Mouse (Mus musculus) thymus, adult 2 months (tissue): ENCODE data around the gene Ccnh. TPM values are rescaled to one million over a fixed set of nuclear protein-coding genes. Genes with fewer than 3 reads are reported as not detected.
"Not testable (repeated sequence)": the region's sequence is repeated elsewhere in the genome, so short reads cannot be mapped to it uniquely, and the experiment has no call there.

ENCODE experiments used
- DNase-seq: peaks from one replicate; pipeline ENCODE4 v3.0.0; 2021
- H3K27ac ChIP-seq: fragments of 200-500 bp; 2 replicates; pipeline ENCODE4 v1.5.1; 2012; ENCODE audit warnings: low read length, control low read depth; ENCODE audit not compliant: control insufficient read depth, insufficient read depth
- H3K27me3 ChIP-seq: fragments of 200-500 bp; 2 replicates; pipeline ENCODE4 v1.6.1; 2012; ENCODE audit warnings: mild to moderate bottlenecking, low read length, moderate library complexity, mixed read lengths; ENCODE audit not compliant: control insufficient read depth, insufficient read depth
- H3K36me3 ChIP-seq: fragments of 200-500 bp; 2 replicates; pipeline ENCODE4 v1.6.1; 2012; ENCODE audit warnings: mild to moderate bottlenecking, low read length, moderate library complexity; ENCODE audit not compliant: control insufficient read depth, insufficient read depth
- H3K4me1 ChIP-seq: fragments of 200-500 bp; replicated peaks from 2 replicates; pipeline ENCODE4 v1.6.1; 2012; ENCODE audit warnings: low read length; ENCODE audit not compliant: control insufficient read depth, insufficient read depth
- H3K4me3 ChIP-seq: fragments of 200-500 bp; 2 replicates; pipeline ENCODE4 v1.5.1; 2012; ENCODE audit warnings: mild to moderate bottlenecking, low read length, control low read depth, moderate library complexity; ENCODE audit not compliant: control insufficient read depth, insufficient read depth
- CTCF ChIP-seq: fragments of 200-500 bp; IDR thresholded peaks from 2 replicates; pipeline ENCODE4 v1.5.1; 2012; ENCODE audit warnings: mild to moderate bottlenecking, control low read depth, low read length, moderate library complexity, borderline replicate concordance; ENCODE audit not compliant: control insufficient read depth, poor library complexity, insufficient read depth; ENCODE audit errors: extremely low read depth
- POLR2A ChIP-seq: fragments of 200-500 bp; IDR thresholded peaks from 2 replicates; pipeline ENCODE4 v1.6.1; 2012; ENCODE audit warnings: mild to moderate bottlenecking, low read length, control low read depth, moderate library complexity; ENCODE audit not compliant: control insufficient read depth, poor library complexity, insufficient read depth; ENCODE audit errors: extremely low read depth
- WGBS: fragments of 180-500 bp; shearing (Covaris S2); methylation state at CpG from one replicate; pipeline ENCODE4 v1.1.7; 2018; 5-methylcytosine and 5-hydroxymethylcytosine counted together
- polyA plus RNA-seq: library from polyadenylated mRNA; depleted of rRNA; stranded (reverse); fragments of >200 nt; gene quantifications from 2 replicates; pipeline ENCODE4 v1.2.3, GENCODE M21; 2012; rRNA removed

The Ccnh gene
- 26.3 and 32.2 TPM in 2 replicates for polyA plus RNA-seq

GRCm38 (mm10) chr13:85188903-85189643 is at the start of gene Ccnh:
Ccnh (plus strand) TSS chr13:85189408.
- Histone ChIP-seq H3K27ac (no peak within 1 kb of the TSS), H3K36me3 (0 out of 2 replicates have a peak, but pooled peaks cover 5% of the 10 kb centered on the region), H3K4me1 (peaks cover 3% of the 10 kb centered on the region; the same call in 1 of the 2 replicates), H3K27me3 (no peaks in the 10 kb centered on the region), H3K4me3 (peak within 1 kb of the TSS; percentile 62)
- 2% methylated on average over 44 of the region's 44 CpGs for WGBS
- TF ChIP-seq CTCF (no peak), POLR2A (no peak)
- peak; percentile 92 for DNase-seq

GRCm38 (mm10) chr13:85143361-85143760 is 45.8 kb upstream of the Ccnh start:
- not testable (repeated sequence) for H3K4me3 ChIP-seq, DNase-seq, H3K36me3 ChIP-seq, H3K27me3 ChIP-seq, H3K4me1 ChIP-seq, H3K27ac ChIP-seq
- WGBS, result 92% methylated on average over 16 of the region's 16 CpGs

GRCm38 (mm10) chr13:85146471-85146870 is 42.7 kb upstream of the Ccnh start:
- no peak overlapping the region for H3K4me3 ChIP-seq
- TF ChIP-seq CTCF (no peak), POLR2A (no peak)
- H3K27me3 ChIP-seq, result no peaks in the 10 kb centered on the region
- DNase-seq, result no peak
- H3K27ac ChIP-seq, result no peak overlapping the region
- no peaks in the 10 kb centered on the region for H3K4me1 ChIP-seq
- no peaks in the 10 kb centered on the region for H3K36me3 ChIP-seq

- WGBS, result 95% methylated on average over 6 of the region's 6 CpGs
- Histone ChIP-seq H3K4me1 (no peaks in the 10 kb centered on the region), H3K4me3 (no peak overlapping the region), H3K36me3 (no peaks in the 10 kb centered on the region), H3K27ac (no peak overlapping the region), H3K27me3 (no peaks in the 10 kb centered on the region)
- TF ChIP-seq CTCF, result no peak
- no peak for TF ChIP-seq POLR2A
- DNase-seq, result no peak
Observed at GRCm38 (mm10) chr13:85154746-85155145, 34.5 kb upstream of the Ccnh start.

GRCm38 (mm10) chr13:85159971-85160370 is 29.2 kb upstream of the Ccnh start:
- TF ChIP-seq CTCF (no peak), POLR2A (no peak)
- Histone ChIP-seq H3K4me1 (no peaks in the 10 kb centered on the region), H3K4me3 (no peak overlapping the region), H3K27ac (no peak overlapping the region), H3K36me3 (no peaks in the 10 kb centered on the region), H3K27me3 (no peaks in the 10 kb centered on the region)
- 87% methylated on average over 2 of the region's 2 CpGs for WGBS
- no peak for DNase-seq

- Histone ChIP-seq H3K4me3 (no peak overlapping the region), H3K27ac (no peak overlapping the region), H3K4me1 (no peaks in the 10 kb centered on the region), H3K27me3 (no peaks in the 10 kb centered on the region), H3K36me3 (no peaks in the 10 kb centered on the region)
- 47% methylated on average over 4 of the region's 4 CpGs for WGBS
- no peak for TF ChIP-seq POLR2A
- TF ChIP-seq CTCF, result no peak
- DNase-seq, result no peak
Observed at GRCm38 (mm10) chr13:85164512-85165124, 24.6 kb upstream of the Ccnh start.
